Mouse (Mus musculus): ENCODE results near the gene Csnka2ip. TPM values are rescaled to one million over a fixed set of nuclear protein-coding genes. Genes with fewer than 3 reads are reported as not detected.

The Csnka2ip gene
- not detected in 2 replicates for polyA plus RNA-seq (2012; rRNA removed)

GRCm38 (mm10) chr16:64602308-64602707, at the start of gene Csnka2ip:
Csnka2ip (minus strand) TSS chr16:64602408.

Other genes with a start within 250 kb of the Csnka2ip start
- gene 4930453N24Rik, start 168.8 kb upstream of the Csnka2ip start, polyA plus RNA-seq (2012; rRNA removed): 2.4 and 5.1 TPM in 2 replicates
- gene Zfp654, start 249.2 kb upstream of the Csnka2ip start, polyA plus RNA-seq (2012; rRNA removed): 0.77 and 0.88 TPM in 2 replicates
- 7.8 and 9.6 TPM in 2 replicates for gene Cggbp1, start 249.6 kb upstream of the Csnka2ip start, polyA plus RNA-seq (2012; rRNA removed)